Mouse (Mus musculus): Measurements from ENCODE around the gene Dap3. TPM values are rescaled to one million over a fixed set of nuclear protein-coding genes. Genes with fewer than 3 reads are reported as not detected.

Dap3 gene
- polyA plus RNA-seq, 1 experiment from 2014 or later = 64.6 TPM

DNA sequence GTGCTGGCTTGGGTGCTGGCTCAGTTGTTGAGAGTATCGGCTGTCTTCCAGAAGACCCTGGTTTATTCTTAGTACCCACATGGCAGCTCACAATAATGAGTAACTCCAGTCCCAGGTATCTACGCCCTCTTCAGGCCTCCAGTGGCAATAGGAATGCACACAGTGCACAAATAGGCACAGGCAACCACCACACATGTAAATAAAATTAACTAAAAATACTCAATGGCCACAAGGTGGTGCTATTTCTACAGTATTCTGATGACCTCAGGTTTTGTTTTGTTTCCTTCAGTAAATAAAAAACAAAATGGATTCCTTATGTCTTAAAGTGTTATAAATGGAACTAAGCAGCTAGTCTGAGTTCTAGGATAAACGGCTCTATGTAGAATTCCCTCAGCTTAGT is 11.2 kb downstream of the Dap3 start:
- Histone ChIP-seq H3K4me1 (ENCODE audit: insufficient read depth, low read depth, low read length) (no peaks in the 10 kb centered on the region), H3K4me3 (ENCODE audit: low read depth, low read length) (no peak overlapping the region), H3K36me3 (ENCODE audit: insufficient read depth, low read length) (peaks cover 14% of the 10 kb centered on the region), H3K27ac (ENCODE audit: low read length) (no peak overlapping the region), H3K4me2 (replicated peaks; ENCODE audit: low read depth, low read length) (no peak overlapping the region), H3K27me3 (replicated peaks; ENCODE audit: insufficient read depth, low read length) (no peaks in the 10 kb centered on the region), H3K9me3 (ENCODE audit: low read length) (no peaks in the 10 kb centered on the region), H3K9ac (replicated peaks; ENCODE audit: low read depth) (no peak overlapping the region)
- peak; percentile 92 for DNase-seq (ENCODE audit: low spot score)
- peak; percentile 65 for TF ChIP-seq CTCF (IDR thresholded peaks at IDR 0.05)
- peak; percentile 33; the same call in 1 of the 2 replicates for TF ChIP-seq EP300 (IDR thresholded peaks at IDR 0.05)
- ATAC-seq = peak; percentile 60
- 68% methylated on average over 3 of the region's 3 CpGs for WGBS

DNA sequence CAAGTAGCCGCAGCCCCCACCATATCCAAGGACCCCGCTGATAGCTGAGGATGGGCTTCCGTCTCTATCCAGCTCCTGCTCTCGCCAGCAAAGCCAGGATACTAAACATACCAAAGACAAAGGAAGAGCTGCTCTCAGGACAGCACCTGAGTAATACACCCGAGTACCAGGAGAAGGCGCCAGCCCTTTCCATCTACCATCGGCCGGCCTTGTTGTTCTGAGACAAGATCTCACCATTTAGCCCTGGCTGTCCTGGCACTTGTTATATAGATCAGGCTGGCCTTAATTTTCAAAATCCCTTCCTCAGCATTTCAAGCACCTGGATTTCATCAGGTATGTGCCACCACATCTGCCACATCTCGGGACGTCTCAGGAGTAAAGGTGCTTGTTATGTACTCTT is 11.9 kb downstream of the Dap3 start:
- Histone ChIP-seq H3K27ac (ENCODE audit: low read length) (no peak overlapping the region), H3K4me3 (ENCODE audit: low read depth, low read length) (no peak overlapping the region), H3K27me3 (replicated peaks; ENCODE audit: insufficient read depth, low read length) (no peaks in the 10 kb centered on the region), H3K4me2 (replicated peaks; ENCODE audit: low read depth, low read length) (no peak overlapping the region), H3K4me1 (ENCODE audit: insufficient read depth, low read depth, low read length) (no peaks in the 10 kb centered on the region), H3K9me3 (ENCODE audit: low read length) (no peaks in the 10 kb centered on the region), H3K9ac (replicated peaks; ENCODE audit: low read depth) (no peak overlapping the region), H3K36me3 (ENCODE audit: insufficient read depth, low read length) (peaks cover 14% of the 10 kb centered on the region)
- no peak for ATAC-seq
- TF ChIP-seq CTCF (IDR thresholded peaks at IDR 0.05) (no peak), EP300 (IDR thresholded peaks at IDR 0.05) (no peak)
- no peak for DNase-seq (ENCODE audit: low spot score)
- WGBS = 98% methylated on average over 10 of the region's 10 CpGs

DNA sequence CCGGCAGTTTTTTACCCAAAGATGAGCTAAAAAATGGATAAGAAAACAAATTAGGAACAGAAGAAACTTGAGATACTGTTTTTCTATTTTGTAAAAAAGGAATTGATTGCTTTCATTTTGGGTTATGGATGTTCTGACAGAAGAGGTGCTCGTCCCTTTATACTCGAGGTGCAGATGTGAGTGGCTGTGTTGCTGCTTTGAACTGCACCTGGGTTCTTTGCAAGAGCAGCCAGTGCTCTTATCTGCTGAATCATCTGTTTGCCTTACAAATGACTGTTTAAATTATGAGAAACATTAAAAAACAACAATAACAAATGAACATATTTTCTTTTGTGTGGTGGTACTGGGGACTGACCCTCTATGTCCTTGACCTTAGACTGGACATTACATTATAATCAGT is 21.5 kb downstream of the Dap3 start:
- Histone ChIP-seq H3K4me1 (ENCODE audit: insufficient read depth, low read depth, low read length) (no peaks in the 10 kb centered on the region), H3K9ac (replicated peaks; ENCODE audit: low read depth) (no peak overlapping the region), H3K27me3 (replicated peaks; ENCODE audit: insufficient read depth, low read length) (no peaks in the 10 kb centered on the region), H3K9me3 (ENCODE audit: low read length) (no peaks in the 10 kb centered on the region), H3K4me3 (ENCODE audit: low read depth, low read length) (no peak overlapping the region), H3K4me2 (replicated peaks; ENCODE audit: low read depth, low read length) (no peak overlapping the region), H3K27ac (ENCODE audit: low read length) (no peak overlapping the region), H3K36me3 (ENCODE audit: insufficient read depth, low read length) (peaks cover 38% of the 10 kb centered on the region; the same call in 1 of the 2 replicates)
- WGBS = 87% methylated on average over 3 of the region's 3 CpGs
- TF ChIP-seq EP300 (IDR thresholded peaks at IDR 0.05) (no peak), CTCF (IDR thresholded peaks at IDR 0.05) (no peak)
- ATAC-seq = no peak
- no peak for DNase-seq (ENCODE audit: low spot score)

DNA sequence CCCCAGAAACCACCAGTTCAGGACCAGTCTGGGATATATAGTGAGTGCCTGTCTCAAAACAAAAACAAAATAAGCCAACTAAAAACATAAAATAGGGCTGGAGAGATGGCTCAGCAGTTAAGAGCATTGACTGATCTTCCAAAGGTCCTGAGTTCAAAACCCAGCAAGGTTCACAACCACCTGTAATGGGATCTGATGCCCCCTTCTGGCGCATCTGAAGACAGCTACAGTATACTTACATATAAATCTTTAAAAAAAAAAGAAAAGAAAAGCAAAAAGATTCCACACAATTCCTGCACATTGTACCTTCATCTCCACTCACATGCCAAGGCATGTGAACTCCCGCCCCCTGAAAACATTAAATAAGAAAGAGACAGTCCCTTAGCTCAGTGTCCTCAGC is 25.3 kb downstream of the Dap3 start:
- no peak for ATAC-seq
- Histone ChIP-seq H3K9me3 (ENCODE audit: low read length) (no peaks in the 10 kb centered on the region), H3K9ac (replicated peaks; ENCODE audit: low read depth) (no peak overlapping the region), H3K4me1 (ENCODE audit: insufficient read depth, low read depth, low read length) (no peaks in the 10 kb centered on the region), H3K4me3 (ENCODE audit: low read depth, low read length) (no peak overlapping the region), H3K4me2 (replicated peaks; ENCODE audit: low read depth, low read length) (no peak overlapping the region), H3K27me3 (replicated peaks; ENCODE audit: insufficient read depth, low read length) (no peaks in the 10 kb centered on the region), H3K36me3 (ENCODE audit: insufficient read depth, low read length) (peaks cover 46% of the 10 kb centered on the region), H3K27ac (ENCODE audit: low read length) (no peak overlapping the region)
- WGBS = 92% methylated on average over 2 of the region's 2 CpGs
- TF ChIP-seq CTCF (IDR thresholded peaks at IDR 0.05) (no peak), EP300 (IDR thresholded peaks at IDR 0.05) (no peak)
- DNase-seq (ENCODE audit: low spot score) = no peak

DNA sequence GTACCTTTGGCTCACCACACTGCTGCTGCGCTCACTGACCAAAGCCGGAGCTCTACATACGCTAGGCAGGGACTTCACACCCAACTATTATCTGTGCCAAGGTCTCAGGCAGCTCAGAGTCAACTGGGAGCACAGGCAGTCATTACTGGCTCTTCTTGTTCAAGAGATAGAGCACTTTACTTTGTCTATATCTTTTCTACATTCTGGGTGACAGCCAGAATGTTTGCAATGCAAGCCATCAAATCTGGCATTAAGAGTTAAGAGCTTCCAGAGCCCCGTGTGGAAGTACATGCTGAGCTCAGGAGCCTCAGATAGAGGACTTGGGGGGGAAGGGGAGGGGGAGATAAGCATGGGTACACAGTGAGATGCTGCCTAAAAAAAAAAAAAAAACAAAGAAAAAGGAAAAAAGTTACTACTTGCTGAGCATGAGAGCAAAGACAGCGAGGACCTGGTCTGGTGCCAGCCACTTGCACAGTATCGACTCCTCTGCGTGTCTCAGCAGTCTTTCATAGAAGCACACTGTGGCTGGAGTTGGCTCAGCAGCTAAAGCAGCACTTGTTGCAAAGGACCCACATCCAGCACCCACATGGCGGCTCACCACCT is 26.9 kb downstream of the Dap3 start:
- Histone ChIP-seq H3K36me3 (ENCODE audit: insufficient read depth, low read length) (peaks cover 31% of the 10 kb centered on the region), H3K9ac (replicated peaks; ENCODE audit: low read depth) (no peak overlapping the region), H3K27me3 (replicated peaks; ENCODE audit: insufficient read depth, low read length) (no peaks in the 10 kb centered on the region), H3K27ac (ENCODE audit: low read length) (no peak overlapping the region), H3K4me3 (ENCODE audit: low read depth, low read length) (no peak overlapping the region), H3K4me1 (ENCODE audit: insufficient read depth, low read depth, low read length) (no peaks in the 10 kb centered on the region), H3K4me2 (replicated peaks; ENCODE audit: low read depth, low read length) (no peak overlapping the region), H3K9me3 (ENCODE audit: low read length) (no peaks in the 10 kb centered on the region)
- DNase-seq (ENCODE audit: low spot score) (no peak), ATAC-seq (no peak)
- TF ChIP-seq CTCF (IDR thresholded peaks at IDR 0.05) (no peak), EP300 (IDR thresholded peaks at IDR 0.05) (no peak)
- WGBS = 75% methylated on average over 8 of the region's 8 CpGs

DNA sequence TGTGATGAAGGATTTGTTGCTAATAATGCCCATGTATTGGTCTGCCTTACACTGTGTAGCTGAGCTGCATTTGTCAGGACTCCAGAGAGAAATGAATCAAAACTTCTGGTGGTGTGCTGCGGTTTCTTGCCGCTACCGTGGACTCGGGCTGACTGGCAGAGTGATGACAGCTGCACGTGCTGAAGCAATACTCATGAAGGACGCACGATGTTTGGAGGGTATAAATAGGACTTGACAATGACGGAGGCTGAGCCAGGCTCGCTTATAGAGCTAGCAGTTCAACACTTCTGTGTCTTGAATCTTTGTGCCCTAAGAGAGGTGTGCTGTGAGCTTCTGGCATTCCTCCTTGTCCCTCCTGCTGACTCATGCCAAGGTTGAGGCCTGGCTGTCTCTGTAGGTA is 29.6 kb downstream of the Dap3 start:
- Histone ChIP-seq H3K4me1 (ENCODE audit: insufficient read depth, low read depth, low read length) (no peaks in the 10 kb centered on the region), H3K4me2 (replicated peaks; ENCODE audit: low read depth, low read length) (no peak overlapping the region), H3K4me3 (ENCODE audit: low read depth, low read length) (no peak overlapping the region), H3K27ac (ENCODE audit: low read length) (no peak overlapping the region), H3K9ac (replicated peaks; ENCODE audit: low read depth) (no peak overlapping the region), H3K9me3 (ENCODE audit: low read length) (no peaks in the 10 kb centered on the region), H3K27me3 (replicated peaks; ENCODE audit: insufficient read depth, low read length) (no peaks in the 10 kb centered on the region), H3K36me3 (ENCODE audit: insufficient read depth, low read length) (peaks cover 13% of the 10 kb centered on the region)
- WGBS = 91% methylated on average over 9 of the region's 9 CpGs
- ATAC-seq (no peak), DNase-seq (ENCODE audit: low spot score) (no peak)
- TF ChIP-seq EP300 (IDR thresholded peaks at IDR 0.05) = no peak
- no peak for TF ChIP-seq CTCF (IDR thresholded peaks at IDR 0.05)

DNA sequence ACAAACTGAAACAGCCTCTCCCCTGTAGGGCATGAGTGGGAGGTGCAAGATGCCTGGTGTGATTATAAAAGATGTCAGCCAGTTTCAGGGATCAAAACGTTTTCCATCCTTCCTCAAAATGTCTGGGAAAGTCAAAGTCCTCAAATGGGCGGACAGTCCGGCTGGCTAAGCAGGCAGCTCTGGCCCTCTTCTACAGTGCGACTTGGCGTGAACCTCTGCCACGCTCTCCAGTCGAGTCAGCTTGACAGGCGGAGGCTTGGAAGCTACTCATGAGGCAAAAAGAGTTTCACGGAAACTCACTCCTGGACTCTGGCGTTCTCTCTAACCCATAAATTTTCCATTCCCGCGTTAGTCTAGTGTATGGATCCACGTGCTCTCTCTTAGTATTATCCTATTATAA is 32.0 kb downstream of the Dap3 start:
- Histone ChIP-seq H3K9ac (replicated peaks; ENCODE audit: low read depth) (no peak overlapping the region), H3K4me2 (replicated peaks; ENCODE audit: low read depth, low read length) (no peak overlapping the region), H3K36me3 (ENCODE audit: insufficient read depth, low read length) (peaks cover 12% of the 10 kb centered on the region), H3K4me3 (ENCODE audit: low read depth, low read length) (no peak overlapping the region), H3K4me1 (ENCODE audit: insufficient read depth, low read depth, low read length) (peaks cover 5% of the 10 kb centered on the region; the same call in 1 of the 2 replicates), H3K9me3 (ENCODE audit: low read length) (no peaks in the 10 kb centered on the region), H3K27me3 (replicated peaks; ENCODE audit: insufficient read depth, low read length) (no peaks in the 10 kb centered on the region), H3K27ac (ENCODE audit: low read length) (no peak overlapping the region)
- ATAC-seq (no peak), DNase-seq (ENCODE audit: low spot score) (no peak)
- TF ChIP-seq CTCF (IDR thresholded peaks at IDR 0.05) = no peak
- TF ChIP-seq EP300 (IDR thresholded peaks at IDR 0.05) = no peak
- 71% methylated on average over 13 of the region's 13 CpGs for WGBS

All from lung, postnatal 0 days (tissue).